Mouse (Mus musculus): ENCODE results near the gene Atg2a.

GRCm38 (mm10) chr19:6218606-6219005 lies 22.9 kb upstream of the Atg2a start:
- TF ChIP-seq EP300 (IDR thresholded peaks at IDR 0.05; ENCODE audit: low read depth) (no peak), CTCF (IDR thresholded peaks at IDR 0.05; ENCODE audit: low read depth) (no peak)

Data from heart, postnatal 0 days (tissue).